Mouse (Mus musculus) liver, adult 2 months (tissue): Measurements from ENCODE around the gene Armc12.

ENCODE experiments used
- CTCF ChIP-seq: fragments of 200-500 bp; IDR thresholded peaks from 2 replicates; pipeline ENCODE4 v1.5.1; 2011; ENCODE audit warnings: low read depth, low read length, control low read depth
- POLR2A ChIP-seq: fragments of 200-500 bp; IDR thresholded peaks from 2 replicates; pipeline ENCODE4 v1.6.1; 2011; ENCODE audit warnings: low read length, control low read depth; ENCODE audit not compliant: insufficient read depth; ENCODE audit errors: extremely low read depth

- TF ChIP-seq CTCF (no peak), POLR2A (no peak)
These were observed 17.3 kb upstream of the Armc12 start for GRCm38 (mm10) chr17:28513337-28513736.
